Mouse (Mus musculus) ES-Bruce4 (cell line): ENCODE results near the gene Ubap1l. TPM values are rescaled to one million over a fixed set of nuclear protein-coding genes. Genes with fewer than 3 reads are reported as not detected.

ENCODE experiments used
- H3K27ac ChIP-seq: 2 replicates; pipeline ENCODE4 v1.5.1; 2012; ENCODE audit warnings: low read length, inconsistent platforms; ENCODE audit not compliant: insufficient read depth
- H3K27me3 ChIP-seq: 2 replicates; pipeline ENCODE4 v1.6.1; 2012; ENCODE audit warnings: mild to moderate bottlenecking, low read length, inconsistent platforms; ENCODE audit not compliant: control insufficient read depth, poor library complexity, insufficient read depth, severe bottlenecking
- H3K36me3 ChIP-seq: 2 replicates; pipeline ENCODE4 v1.6.1; 2012; ENCODE audit warnings: inconsistent platforms, mild to moderate bottlenecking, low read length, moderate library complexity; ENCODE audit not compliant: control insufficient read depth, poor library complexity, insufficient read depth, severe bottlenecking
- H3K4me1 ChIP-seq: one replicate; pipeline ENCODE4 v1.8.1; 2011; ENCODE audit warnings: low read length; ENCODE audit not compliant: control insufficient read depth, insufficient read depth
- H3K4me3 ChIP-seq: 2 replicates; pipeline ENCODE4 v1.5.1; 2011; ENCODE audit warnings: low read depth, mild to moderate bottlenecking, low read length
- H3K9ac ChIP-seq: 2 replicates; pipeline ENCODE4 v1.6.1; 2012; ENCODE audit warnings: low read depth, mild to moderate bottlenecking, inconsistent platforms; ENCODE audit not compliant: poor library complexity, severe bottlenecking
- H3K9me3 ChIP-seq: replicated peaks from 2 replicates; pipeline ENCODE4 v1.6.1; 2012; ENCODE audit warnings: mild to moderate bottlenecking, low read length, inconsistent platforms; ENCODE audit not compliant: control insufficient read depth, poor library complexity, insufficient read depth, severe bottlenecking
- CTCF ChIP-seq: IDR thresholded peaks from one replicate; pipeline ENCODE4 v1.8.1; 2011; ENCODE audit warnings: low read depth, low read length
- EP300 ChIP-seq: IDR thresholded peaks from 2 replicates; pipeline ENCODE4 v1.6.1; 2011; ENCODE audit warnings: low read depth, low read length; ENCODE audit not compliant: insufficient read depth
- POLR2A ChIP-seq: IDR thresholded peaks from one replicate; pipeline ENCODE4 v1.8.1; 2011; ENCODE audit warnings: low read length; ENCODE audit not compliant: insufficient read depth
- polyA plus RNA-seq: library from polyadenylated mRNA; stranded (reverse); fragments of >200 nt; gene quantifications from 2 replicates; pipeline ENCODE4 v1.2.4, GENCODE M21; 2011; ENCODE audit warnings: low read depth; ENCODE audit not compliant: missing spikeins, insufficient read depth, insufficient read length

Gene Ubap1l
- polyA plus RNA-seq, 1 experiment, result 1.5 TPM

GRCm38 (mm10) chr9:65410378-65410777 is 49.5 kb downstream of the Ubap1l start:
- no peaks in the 10 kb centered on the region for H3K9me3 ChIP-seq
- H3K4me1 ChIP-seq, result no peaks in the 10 kb centered on the region
- no peak overlapping the region for H3K4me3 ChIP-seq
- TF ChIP-seq EP300 (no peak), CTCF (no peak), POLR2A (no peak)
- H3K27me3 ChIP-seq, result no peaks in the 10 kb centered on the region
- H3K9ac ChIP-seq, result no peak overlapping the region
- no peaks in the 10 kb centered on the region for H3K36me3 ChIP-seq
- no peak overlapping the region for H3K27ac ChIP-seq

- no peaks in the 10 kb centered on the region for H3K36me3 ChIP-seq
- TF ChIP-seq POLR2A (no peak), EP300 (no peak), CTCF (no peak)
- no peak overlapping the region for H3K27ac ChIP-seq
- no peaks in the 10 kb centered on the region for H3K27me3 ChIP-seq
- no peaks in the 10 kb centered on the region for H3K4me1 ChIP-seq
- H3K9me3 ChIP-seq, result no peaks in the 10 kb centered on the region
- no peak overlapping the region for H3K4me3 ChIP-seq
- H3K9ac ChIP-seq, result no peak overlapping the region
These were observed 50.5 kb downstream of the Ubap1l start for GRCm38 (mm10) chr9:65411326-65411725.

- H3K4me1 ChIP-seq, result no peaks in the 10 kb centered on the region
- no peaks in the 10 kb centered on the region for H3K9me3 ChIP-seq
- TF ChIP-seq CTCF, result no peak
- TF ChIP-seq POLR2A, result no peak
- no peak overlapping the region for H3K27ac ChIP-seq
- H3K4me3 ChIP-seq, result no peak overlapping the region
- H3K36me3 ChIP-seq, result no peaks in the 10 kb centered on the region
- H3K9ac ChIP-seq, result no peak overlapping the region
- no peaks in the 10 kb centered on the region for H3K27me3 ChIP-seq
These were observed 56.9 kb downstream of the Ubap1l start for GRCm38 (mm10) chr9:65417738-65418137.

- peak; percentile 29 for TF ChIP-seq CTCF
- TF ChIP-seq POLR2A, result no peak
- Histone ChIP-seq H3K4me1 (peaks cover 4% of the 10 kb centered on the region), H3K36me3 (no peaks in the 10 kb centered on the region), H3K9ac (no peak overlapping the region), H3K4me3 (no peak overlapping the region), H3K9me3 (no peaks in the 10 kb centered on the region), H3K27me3 (no peaks in the 10 kb centered on the region), H3K27ac (no peak overlapping the region)
These were observed 58.8 kb downstream of the Ubap1l start for GRCm38 (mm10) chr9:65419633-65420032.

GRCm38 (mm10) chr9:65422760-65423501 is 62.1 kb downstream of the Ubap1l start, which contains the start of gene Slc51b:
Gene Slc51b (minus strand): TSS chr9:65422955.
- peaks cover 4% of the 10 kb centered on the region for H3K4me1 ChIP-seq
- no peak within 1 kb of the TSS for H3K27ac ChIP-seq
- no peaks in the 10 kb centered on the region for H3K36me3 ChIP-seq
- no peak for TF ChIP-seq EP300
- TF ChIP-seq CTCF, result no peak
- TF ChIP-seq POLR2A, result no peak
- H3K27me3 ChIP-seq, result no peaks in the 10 kb centered on the region
- H3K9me3 ChIP-seq, result no peaks in the 10 kb centered on the region
- H3K4me3 ChIP-seq, result no peak within 1 kb of the TSS
- H3K9ac ChIP-seq, result no peak within 1 kb of the TSS

- no peaks in the 10 kb centered on the region for H3K36me3 ChIP-seq
- H3K9me3 ChIP-seq, result no peaks in the 10 kb centered on the region
- H3K9ac ChIP-seq, result no peak overlapping the region
- H3K27me3 ChIP-seq, result no peaks in the 10 kb centered on the region
- H3K4me3 ChIP-seq, result no peak overlapping the region
- peaks cover 4% of the 10 kb centered on the region for H3K4me1 ChIP-seq
- H3K27ac ChIP-seq, result no peak overlapping the region
- TF ChIP-seq POLR2A (no peak), EP300 (no peak), CTCF (no peak)
These were observed 63.6 kb downstream of the Ubap1l start for GRCm38 (mm10) chr9:65424393-65424792.
